Mouse (Mus musculus): Measurements from ENCODE around the gene Ankrd44. TPM values are rescaled to one million over a fixed set of nuclear protein-coding genes. Genes with fewer than 3 reads are reported as not detected.
"Not testable (repeated sequence)": the region's sequence is repeated elsewhere in the genome, so short reads cannot be mapped to it uniquely, and the experiment has no call there.

Ankrd44 gene
- polyA plus RNA-seq (2015; fragmentation: Nextera tagmentation; extraction: Ambion mirVana), result 29.6 and 32.3 TPM in 2 replicates

GRCm38 (mm10) chr1:54925971-54926771 is at the start of gene Ankrd44:
TSS of gene Ankrd44 (minus strand) at chr1:54926387.
- Histone ChIP-seq H3K4me3 (peak within 1 kb of the TSS; percentile 65), H3K9me3 (no peaks in the 10 kb centered on the region), H3K9ac (peak within 1 kb of the TSS; percentile 89), H3K4me2 (peak within 1 kb of the TSS; percentile 72), H3K36me3 (replicated peaks) (no peaks in the 10 kb centered on the region), H3K4me1 (peaks cover 26% of the 10 kb centered on the region), H3K27me3 (replicated peaks) (no peaks in the 10 kb centered on the region), H3K27ac (peak within 1 kb of the TSS; percentile 97)
- under 1% methylated on average over 85 of the region's 94 CpGs for WGBS
- ATAC-seq (replicated peaks), result peak; percentile 95

- Histone ChIP-seq H3K9me3 (no peaks in the 10 kb centered on the region), H3K27me3 (replicated peaks) (no peaks in the 10 kb centered on the region), H3K36me3 (replicated peaks) (no peaks in the 10 kb centered on the region), H3K4me3 (no peak overlapping the region), H3K27ac (no peak overlapping the region), H3K4me1 (no peaks in the 10 kb centered on the region), H3K4me2 (no peak overlapping the region), H3K9ac (no peak overlapping the region)
- 84% methylated on average over 5 of the region's 5 CpGs for WGBS
- ATAC-seq (replicated peaks), result no peak
Observed at GRCm38 (mm10) chr1:54971687-54972404, 45.7 kb upstream of the Ankrd44 start.

- Histone ChIP-seq H3K4me1 (no peaks in the 10 kb centered on the region), H3K27me3 (replicated peaks) (no peaks in the 10 kb centered on the region), H3K4me3 (no peak overlapping the region), H3K27ac (no peak overlapping the region), H3K4me2 (no peak overlapping the region), H3K9ac (no peak overlapping the region), H3K9me3 (no peaks in the 10 kb centered on the region), H3K36me3 (replicated peaks) (no peaks in the 10 kb centered on the region)
- 95% methylated on average over 3 of the region's 3 CpGs for WGBS
- no peak for ATAC-seq (replicated peaks)
Observed at GRCm38 (mm10) chr1:54966858-54967257, 40.7 kb upstream of the Ankrd44 start.

GRCm38 (mm10) chr1:54965159-54965995 is 39.2 kb upstream of the Ankrd44 start:
- Histone ChIP-seq H3K4me3 (no peak overlapping the region), H3K36me3 (replicated peaks) (no peaks in the 10 kb centered on the region), H3K9me3 (no peaks in the 10 kb centered on the region), H3K9ac (no peak overlapping the region), H3K27me3 (replicated peaks) (no peaks in the 10 kb centered on the region), H3K27ac (no peak overlapping the region), H3K4me1 (no peaks in the 10 kb centered on the region), H3K4me2 (no peak overlapping the region)
- 64% methylated on average over 11 of the region's 11 CpGs for WGBS
- no peak for ATAC-seq (replicated peaks)

GRCm38 (mm10) chr1:54961724-54962123 is 35.5 kb upstream of the Ankrd44 start:
- 92% methylated on average over 9 of the region's 9 CpGs for WGBS
- H3K4me3 ChIP-seq, result no peak overlapping the region
- no peaks in the 10 kb centered on the region for H3K9me3 ChIP-seq
- no peak for ATAC-seq (replicated peaks)
- H3K27me3 ChIP-seq (replicated peaks), result no peaks in the 10 kb centered on the region
- H3K27ac ChIP-seq, result no peak overlapping the region
- H3K4me1 ChIP-seq, result no peaks in the 10 kb centered on the region
- no peak overlapping the region for H3K9ac ChIP-seq
- no peaks in the 10 kb centered on the region for H3K36me3 ChIP-seq (replicated peaks)
- H3K4me2 ChIP-seq, result no peak overlapping the region

GRCm38 (mm10) chr1:54960613-54961165 is 34.5 kb upstream of the Ankrd44 start:
- ATAC-seq (replicated peaks), result no peak
- no peak overlapping the region for H3K27ac ChIP-seq
- no peaks in the 10 kb centered on the region for H3K36me3 ChIP-seq (replicated peaks)
- no peak overlapping the region for H3K4me3 ChIP-seq
- WGBS, result 69% methylated on average over 9 of the region's 9 CpGs
- no peak overlapping the region for H3K4me2 ChIP-seq
- no peaks in the 10 kb centered on the region for H3K4me1 ChIP-seq
- no peak overlapping the region for H3K9ac ChIP-seq
- no peaks in the 10 kb centered on the region for H3K27me3 ChIP-seq (replicated peaks)
- no peaks in the 10 kb centered on the region for H3K9me3 ChIP-seq

- 74% methylated on average over 3 of the region's 3 CpGs for WGBS
- Histone ChIP-seq H3K27me3 (replicated peaks) (no peaks in the 10 kb centered on the region), H3K4me2 (no peak overlapping the region), H3K4me1 (no peaks in the 10 kb centered on the region), H3K36me3 (replicated peaks) (no peaks in the 10 kb centered on the region), H3K4me3 (no peak overlapping the region), H3K9me3 (no peaks in the 10 kb centered on the region), H3K9ac (no peak overlapping the region), H3K27ac (no peak overlapping the region)
- no peak for ATAC-seq (replicated peaks)
Observed at GRCm38 (mm10) chr1:54958525-54958924, 32.3 kb upstream of the Ankrd44 start.

- not testable (repeated sequence) for H3K4me3 ChIP-seq; ATAC-seq (replicated peaks)
- WGBS, result 95% methylated on average over 14 of the region's 14 CpGs
Observed at GRCm38 (mm10) chr1:54956995-54957394, 30.8 kb upstream of the Ankrd44 start.

GRCm38 (mm10) chr1:54954856-54955255 is 28.7 kb upstream of the Ankrd44 start:
- H3K4me1 ChIP-seq, result no peaks in the 10 kb centered on the region
- no peaks in the 10 kb centered on the region for H3K36me3 ChIP-seq (replicated peaks)
- no peak overlapping the region for H3K4me3 ChIP-seq
- H3K27me3 ChIP-seq (replicated peaks), result no peaks in the 10 kb centered on the region
- no peak overlapping the region for H3K27ac ChIP-seq
- 86% methylated on average over 4 of the region's 4 CpGs for WGBS
- no peak overlapping the region for H3K9ac ChIP-seq
- ATAC-seq (replicated peaks), result no peak
- no peaks in the 10 kb centered on the region for H3K9me3 ChIP-seq
- no peak overlapping the region for H3K4me2 ChIP-seq

More at GRCm38 (mm10) chr1:54956995-54957394, 30.8 kb upstream of the Ankrd44 start:
- not testable (repeated sequence) for H3K4me2 ChIP-seq; H3K9ac ChIP-seq; H3K27ac ChIP-seq; H3K9me3 ChIP-seq; H3K4me1 ChIP-seq; H3K27me3 ChIP-seq (replicated peaks); H3K36me3 ChIP-seq (replicated peaks)

- H3K4me3 ChIP-seq, result no peak overlapping the region
- 84% methylated on average over 3 of the region's 3 CpGs for WGBS
- no peaks in the 10 kb centered on the region for H3K9me3 ChIP-seq
- no peak overlapping the region for H3K9ac ChIP-seq
- no peak overlapping the region for H3K27ac ChIP-seq
- no peaks in the 10 kb centered on the region for H3K27me3 ChIP-seq (replicated peaks)
- no peaks in the 10 kb centered on the region for H3K4me1 ChIP-seq
- ATAC-seq (replicated peaks), result no peak
- no peak overlapping the region for H3K4me2 ChIP-seq
- no peaks in the 10 kb centered on the region for H3K36me3 ChIP-seq (replicated peaks)
Observed at GRCm38 (mm10) chr1:54944648-54945047, 18.5 kb upstream of the Ankrd44 start.

- no peak for ATAC-seq (replicated peaks)
Observed at GRCm38 (mm10) chr1:54935466-54935865, 9.3 kb upstream of the Ankrd44 start.

GRCm38 (mm10) chr1:54934911-54935310 is 8.7 kb upstream of the Ankrd44 start:
- Histone ChIP-seq H3K4me1 (no peaks in the 10 kb centered on the region), H3K9me3 (no peaks in the 10 kb centered on the region), H3K9ac (no peak overlapping the region), H3K4me3 (no peak overlapping the region), H3K36me3 (replicated peaks) (no peaks in the 10 kb centered on the region), H3K27ac (no peak overlapping the region), H3K27me3 (replicated peaks) (no peaks in the 10 kb centered on the region), H3K4me2 (no peak overlapping the region)
- ATAC-seq (replicated peaks), result no peak
- WGBS, result 67% methylated on average over 2 of the region's 2 CpGs

More at GRCm38 (mm10) chr1:54935466-54935865, 9.3 kb upstream of the Ankrd44 start:
- WGBS, result 86% methylated on average over 3 of the region's 3 CpGs
- Histone ChIP-seq H3K36me3 (replicated peaks) (no peaks in the 10 kb centered on the region), H3K4me3 (no peak overlapping the region), H3K9ac (no peak overlapping the region), H3K27me3 (replicated peaks) (no peaks in the 10 kb centered on the region), H3K4me1 (no peaks in the 10 kb centered on the region), H3K9me3 (no peaks in the 10 kb centered on the region), H3K27ac (no peak overlapping the region), H3K4me2 (no peak overlapping the region)

Data from midbrain, embryonic 15.5 days (tissue).